Mouse (Mus musculus) spleen, postnatal 4 days (tissue): Measurements from ENCODE around the gene Wnk2.
A peak's percentile ranks its signal among the peaks of the same experiment; 100 is the strongest.

Experiments used
- DNase-seq, 2 experiments: peaks; one replicate each; pipeline ENCODE4 v3.0.0; 2022; ENCODE audit warnings: low spot score in 2 of 2

The Wnk2 gene

DNA sequence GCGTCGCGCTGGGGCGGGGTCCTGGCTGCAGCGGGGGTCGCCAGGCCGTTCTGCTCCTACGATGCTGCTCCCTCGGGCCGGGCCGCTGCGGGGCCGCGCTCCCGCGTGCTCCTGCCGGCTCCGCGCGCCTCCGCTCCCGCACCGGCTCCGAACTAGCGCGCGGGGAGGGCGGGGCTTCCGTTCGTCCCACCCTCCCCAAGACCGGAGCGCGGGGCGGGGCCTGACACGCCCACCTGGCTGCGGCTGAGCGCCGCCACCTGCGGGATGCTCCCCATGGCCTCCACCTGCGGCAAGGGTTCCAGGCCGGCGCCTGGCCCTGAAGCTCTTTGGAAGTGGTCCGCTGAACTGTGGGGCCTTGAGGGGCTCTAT, at the start of gene Wnk2:
Gene Wnk2 (minus strand): TSS at position 157 of the 369 bp plus-strand sequence.
- peak; percentile 61 to 83 for DNase-seq

DNA sequence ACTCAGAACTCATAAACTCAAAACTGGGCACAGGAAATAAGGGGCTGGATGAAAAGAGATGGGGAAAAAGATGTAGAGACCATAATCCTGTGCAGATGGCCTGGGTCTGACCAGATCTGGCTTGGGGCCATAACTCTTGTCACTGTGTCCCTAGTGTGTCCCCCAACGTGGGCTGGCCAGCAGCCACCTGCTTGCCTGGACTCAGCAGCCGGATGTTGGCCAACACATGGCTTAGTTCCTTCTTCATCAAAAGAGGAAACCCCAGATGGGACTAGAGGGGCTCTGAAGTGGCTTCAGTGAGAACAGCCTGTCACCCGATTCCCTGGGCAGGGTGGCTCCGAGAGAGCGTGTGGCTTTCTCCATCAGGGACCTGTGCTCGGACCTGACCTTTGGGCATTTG, 49.0 kb upstream of the Wnk2 start:
- DNase-seq, result peak in 1 of 2 experiments; percentile 39

DNA sequence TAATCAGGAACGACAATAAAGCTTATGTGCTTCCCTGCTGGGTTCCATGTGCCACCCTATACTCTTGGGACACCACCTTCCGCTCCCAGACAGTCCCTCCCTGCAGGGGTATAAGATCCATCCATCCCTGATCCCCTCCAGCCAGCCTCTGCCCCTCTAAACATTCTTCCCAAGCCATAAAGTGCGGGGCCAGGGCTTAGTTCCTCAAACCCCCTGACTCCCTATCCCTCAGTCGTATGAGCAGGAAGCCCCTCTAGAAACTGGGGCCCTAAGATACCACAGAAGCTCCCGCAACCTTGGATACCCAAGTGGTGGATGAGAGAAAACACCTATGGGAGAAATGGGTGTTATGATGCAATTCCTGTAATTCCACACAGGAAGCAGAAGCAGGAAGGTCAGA, 48.4 kb upstream of the Wnk2 start:
- no peak for DNase-seq

DNA sequence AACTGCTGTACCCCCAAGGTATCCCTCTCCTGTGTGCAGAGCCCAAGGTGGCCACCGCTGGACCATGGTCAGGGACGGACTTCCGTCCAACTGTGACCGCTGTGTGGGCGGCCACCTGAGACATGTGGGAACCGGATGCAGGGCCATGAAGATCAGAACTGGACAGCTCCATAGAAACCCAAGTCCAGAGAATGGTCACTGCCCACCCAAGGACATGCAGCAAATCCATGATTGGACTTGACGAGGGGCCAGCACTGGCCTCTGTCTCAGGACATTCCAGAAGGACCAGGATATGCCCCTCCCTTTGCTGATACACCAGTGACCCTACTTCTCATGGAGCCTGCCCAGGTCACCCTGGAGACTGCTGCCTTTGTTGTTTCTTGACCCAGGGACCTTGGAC, 47.8 kb upstream of the Wnk2 start:
- DNase-seq, result no peak

DNA sequence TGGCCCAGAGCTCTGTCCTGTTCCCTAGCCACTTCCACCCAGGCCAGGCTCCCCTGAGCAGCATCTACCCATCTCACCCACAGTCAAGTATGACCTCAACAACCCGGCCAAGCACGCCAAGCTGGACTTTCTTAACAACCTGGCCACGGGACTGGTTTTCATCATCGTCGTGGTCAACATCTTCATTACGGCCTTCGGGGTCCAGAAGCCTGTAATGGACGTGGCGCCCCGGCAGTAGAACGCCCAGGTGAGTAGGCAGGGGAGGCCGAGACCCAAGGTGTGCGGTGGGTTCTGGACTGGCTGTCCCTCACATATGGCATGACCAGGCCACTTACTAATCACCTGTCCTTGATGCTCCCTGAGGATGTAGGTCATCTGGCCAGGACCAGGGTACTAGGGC, 47.0 kb upstream of the Wnk2 start:
- DNase-seq, result no peak

DNA sequence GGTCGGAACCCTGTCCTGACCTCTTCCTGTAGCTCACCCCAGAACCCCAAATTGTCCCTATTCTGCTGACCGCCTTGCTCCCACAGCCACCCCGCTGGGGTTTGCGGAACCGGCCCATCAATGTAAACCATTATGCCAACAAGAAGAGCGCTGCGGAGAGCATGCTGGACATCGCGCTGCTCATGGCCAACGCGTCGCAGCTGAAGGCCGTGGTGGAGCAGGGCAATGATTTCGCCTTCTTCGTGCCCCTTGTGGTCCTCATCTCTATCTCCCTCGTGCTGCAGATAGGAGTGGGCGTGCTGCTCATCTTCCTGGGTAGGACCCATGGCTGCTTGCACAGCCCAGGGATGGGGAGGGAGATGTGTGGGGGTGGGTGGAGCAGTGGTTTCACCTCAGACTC, 45.8 kb upstream of the Wnk2 start:
- DNase-seq, result no peak

DNA sequence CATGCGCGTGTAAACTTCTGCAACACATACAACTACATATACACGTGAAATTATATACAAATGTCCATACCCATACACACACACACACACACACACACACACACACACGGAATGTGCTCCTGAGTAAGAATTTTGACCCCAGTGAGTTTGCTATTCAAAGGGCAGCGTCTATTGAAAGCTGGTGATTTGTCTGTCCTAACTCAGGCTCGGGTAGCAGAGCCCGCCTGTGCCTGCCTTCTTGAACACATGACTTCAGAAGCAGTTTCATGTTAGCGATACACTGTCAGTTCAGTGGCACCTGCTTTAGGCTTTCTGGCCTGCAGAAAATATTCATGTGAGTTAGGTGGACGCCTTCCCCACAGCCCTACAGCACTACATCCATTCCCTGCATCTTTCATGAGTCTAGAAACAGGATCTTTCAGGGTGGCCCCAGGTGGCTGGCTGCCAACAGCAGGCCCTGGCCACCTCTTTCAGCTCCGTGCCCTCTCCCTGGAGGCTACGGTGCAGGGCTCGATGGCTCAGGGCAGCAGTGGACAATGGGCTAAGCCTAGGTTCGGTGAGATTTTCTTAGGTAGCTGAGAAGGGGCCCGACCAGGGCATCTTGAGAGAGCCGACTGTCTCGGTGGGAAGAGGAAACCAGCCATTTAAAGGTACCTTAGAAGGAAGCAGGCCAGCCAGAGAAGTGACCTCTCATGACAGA, 44.5 kb upstream of the Wnk2 start:
- DNase-seq, result no peak

DNA sequence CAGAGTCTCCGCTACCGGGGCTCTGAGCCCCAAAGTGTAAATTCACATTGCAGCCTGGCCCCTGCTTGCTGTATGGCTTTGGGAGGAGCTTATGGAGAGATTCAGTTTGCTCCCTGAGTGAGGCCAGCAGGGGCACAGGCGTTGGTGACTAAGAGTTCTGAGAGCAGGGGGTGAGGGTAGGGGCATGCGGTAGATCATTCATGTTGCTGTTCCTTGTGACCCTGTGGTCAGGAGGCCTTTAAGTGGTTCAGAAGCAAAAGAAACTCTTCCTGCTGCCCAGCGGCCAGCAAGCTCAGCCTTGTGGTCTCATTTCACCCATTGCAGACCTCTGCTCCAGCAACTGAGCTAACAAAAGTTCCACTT, 43.8 kb upstream of the Wnk2 start:
- DNase-seq, result no peak

DNA sequence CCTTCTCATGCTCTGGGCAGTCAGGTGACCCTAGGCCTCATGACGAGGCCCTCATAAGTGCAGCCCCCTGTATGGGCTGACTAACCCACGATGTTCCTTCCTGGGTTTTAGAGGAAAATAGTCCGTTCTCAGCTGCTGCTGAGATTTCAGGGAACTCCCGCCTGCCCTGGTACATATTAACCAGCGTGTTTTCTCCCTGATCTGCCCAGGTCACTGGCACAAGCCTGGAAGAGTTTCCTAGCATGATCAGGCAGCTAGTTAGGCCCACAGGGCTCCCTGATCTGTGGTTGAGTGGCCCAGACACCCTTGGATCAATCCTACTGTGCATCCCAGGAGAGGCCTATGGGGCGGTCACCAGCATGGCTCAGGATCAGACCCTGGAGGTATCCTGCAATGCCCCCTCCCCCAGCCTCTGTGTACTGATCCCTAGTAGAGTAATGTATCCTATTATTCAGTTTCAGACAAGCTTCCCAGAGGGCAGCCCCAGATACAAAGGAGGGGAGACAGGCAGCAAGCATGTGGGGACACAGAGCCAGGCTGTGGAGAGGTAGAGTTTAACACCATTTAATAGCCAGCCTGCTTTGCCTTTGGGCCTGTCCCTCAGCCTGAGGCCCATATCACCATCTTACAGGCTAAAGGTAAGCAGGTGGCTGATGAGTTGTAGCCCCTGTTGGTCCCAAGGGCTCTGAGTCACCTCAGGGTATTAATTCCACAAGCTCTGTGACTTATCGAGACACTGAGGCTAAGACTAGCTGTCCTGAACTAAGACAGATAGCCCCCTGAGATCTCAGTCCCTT, 43.3 kb upstream of the Wnk2 start:
- DNase-seq, result no peak

DNA sequence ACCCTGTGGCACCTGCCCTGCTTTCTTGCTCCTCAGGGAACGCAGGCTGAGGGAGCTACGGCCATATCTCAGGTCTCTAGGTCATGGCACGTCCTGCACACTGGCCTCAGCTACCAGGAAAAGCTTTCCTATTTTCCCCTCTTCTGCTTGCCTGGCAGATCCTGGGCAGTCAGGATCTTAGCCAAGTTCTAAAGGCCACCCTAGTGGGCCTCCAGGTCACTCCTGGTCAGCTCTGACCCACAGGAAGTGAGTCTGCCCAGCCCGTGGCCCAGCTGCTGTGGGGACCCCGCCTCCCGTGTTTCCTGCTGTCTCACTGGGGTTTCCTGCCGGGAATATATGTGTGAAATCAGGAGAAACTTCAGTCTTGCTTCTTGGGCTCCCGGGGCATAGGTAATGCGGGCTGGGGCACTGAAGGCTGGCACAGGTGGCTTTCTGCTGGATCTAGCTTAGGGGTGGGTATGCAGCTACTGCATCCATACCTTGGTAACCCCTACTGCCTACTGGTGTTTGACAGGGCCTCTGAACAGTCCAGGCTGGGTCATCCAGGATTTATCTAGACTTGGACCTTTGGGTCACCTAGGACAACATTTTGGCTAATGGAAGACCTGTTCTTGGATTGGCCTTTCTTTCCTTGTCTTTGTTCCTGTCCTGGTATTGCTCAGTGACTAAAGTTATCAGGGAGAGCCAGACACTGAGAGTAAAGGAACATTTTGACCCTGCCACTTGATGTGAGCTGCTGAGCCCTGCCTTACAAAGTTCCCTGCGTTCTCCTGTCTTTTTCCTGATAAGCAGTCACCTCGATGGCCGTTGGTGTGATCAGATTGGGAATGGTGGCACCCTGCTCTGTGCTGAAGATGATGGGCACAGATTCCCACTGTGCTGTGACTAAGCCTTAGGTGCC, 42.4 kb upstream of the Wnk2 start:
- no peak for DNase-seq

DNA sequence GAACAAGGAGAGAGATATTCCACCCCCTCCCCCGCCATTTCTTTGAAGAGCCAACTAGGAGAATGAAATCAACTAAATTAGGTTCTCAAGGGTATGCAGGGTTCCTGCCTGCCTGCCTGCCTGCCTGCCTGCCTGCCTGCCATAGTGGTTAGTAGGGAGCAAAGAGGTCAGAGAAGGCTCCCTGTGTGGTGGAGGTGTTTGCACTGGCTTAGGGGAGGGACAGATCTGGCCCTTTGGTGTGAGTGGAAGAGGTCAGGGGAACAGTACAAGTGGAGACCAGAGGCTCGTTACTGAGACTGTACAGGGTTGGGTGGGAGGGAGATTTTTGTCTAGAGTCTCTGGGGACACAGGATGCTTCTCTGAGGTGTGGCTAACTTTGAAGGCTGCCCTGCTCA, 41.1 kb upstream of the Wnk2 start:
- DNase-seq, result no peak

DNA sequence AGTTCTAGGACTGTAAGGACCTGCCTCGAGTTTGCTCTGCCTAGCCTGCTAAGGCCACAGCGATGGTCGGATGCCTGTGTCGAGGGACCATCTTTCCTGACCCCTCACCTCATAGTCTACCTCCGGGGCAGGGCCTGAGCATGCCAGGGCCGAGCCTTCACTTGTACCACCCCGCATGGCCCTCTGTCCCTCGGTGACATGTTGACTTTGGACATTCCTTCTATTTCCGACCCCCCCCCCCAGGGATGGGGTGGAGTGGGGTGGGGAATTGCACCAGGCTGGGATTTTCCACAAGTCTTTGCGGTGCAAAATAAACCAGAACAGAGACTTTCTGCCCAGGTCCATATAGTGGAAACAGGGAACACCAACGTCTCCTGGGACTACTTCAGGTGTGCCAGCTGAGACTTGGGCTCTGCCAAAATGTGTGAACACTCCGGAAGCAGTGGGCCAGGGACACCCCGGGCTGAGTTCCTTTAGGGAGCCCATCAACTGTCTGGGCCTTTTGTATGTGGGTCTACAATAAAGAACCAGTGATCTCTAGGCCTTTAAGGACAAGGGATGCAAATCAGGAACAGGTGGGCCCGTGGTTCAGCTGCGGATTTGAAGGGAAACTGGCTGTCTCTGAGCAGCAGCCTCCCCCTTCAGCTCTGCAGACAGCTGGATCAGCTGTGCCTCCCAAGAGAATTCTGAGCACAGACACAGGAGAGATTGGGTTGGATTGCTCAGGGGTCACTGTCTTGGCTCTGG, 40.6 kb upstream of the Wnk2 start:
- no peak for DNase-seq

DNA sequence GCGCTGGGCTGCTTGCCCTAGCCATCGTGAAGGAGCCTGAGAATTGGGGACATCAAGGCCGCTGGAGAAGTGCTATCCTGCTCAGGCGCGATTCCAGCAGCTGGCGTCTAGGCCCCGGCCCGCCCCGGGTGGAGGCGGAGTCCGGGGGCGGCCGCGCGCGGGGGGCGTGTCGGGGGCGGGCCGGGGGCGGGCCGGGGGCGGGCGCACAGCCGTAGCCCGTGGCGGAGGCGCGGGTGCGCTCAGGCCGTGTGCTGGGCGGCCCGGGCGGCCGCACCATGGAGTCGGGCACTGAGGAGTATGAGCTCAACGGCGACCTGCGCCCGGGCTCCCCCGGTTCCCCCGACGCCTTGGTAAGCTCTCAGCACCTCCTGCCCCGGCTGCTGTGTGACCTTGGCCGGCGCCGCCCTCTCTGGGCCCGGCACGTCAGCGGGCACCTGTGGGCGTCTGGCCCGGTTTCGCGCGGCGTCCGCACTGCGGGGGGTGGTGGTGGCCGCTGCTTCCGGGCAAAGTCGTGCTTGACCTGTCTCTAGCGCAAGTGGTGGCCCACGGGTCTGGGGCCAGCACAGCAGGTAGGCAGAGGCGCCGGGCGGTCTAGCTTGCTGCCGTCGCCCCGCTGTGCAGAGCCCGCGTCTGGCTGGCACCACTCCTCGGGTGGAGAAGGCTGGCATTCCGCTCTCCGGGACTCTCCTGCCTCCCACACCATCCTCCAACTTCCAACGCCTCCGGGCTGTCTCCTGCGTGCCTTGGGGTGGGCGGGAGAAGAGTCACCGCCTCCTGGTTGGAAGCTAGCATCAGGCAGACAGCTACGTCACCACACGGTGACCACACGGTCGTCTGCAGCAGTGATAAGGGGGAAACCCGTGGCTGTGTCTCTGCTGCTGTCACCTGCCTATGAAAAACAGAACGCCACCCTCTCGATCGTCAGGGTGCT, 39.7 kb upstream of the Wnk2 start, which contains the start of gene Ninj1:
Gene Ninj1 (plus strand): TSS at position 198 of the 931 bp plus-strand sequence.
- peak; percentile 74 to 91 for DNase-seq

DNA sequence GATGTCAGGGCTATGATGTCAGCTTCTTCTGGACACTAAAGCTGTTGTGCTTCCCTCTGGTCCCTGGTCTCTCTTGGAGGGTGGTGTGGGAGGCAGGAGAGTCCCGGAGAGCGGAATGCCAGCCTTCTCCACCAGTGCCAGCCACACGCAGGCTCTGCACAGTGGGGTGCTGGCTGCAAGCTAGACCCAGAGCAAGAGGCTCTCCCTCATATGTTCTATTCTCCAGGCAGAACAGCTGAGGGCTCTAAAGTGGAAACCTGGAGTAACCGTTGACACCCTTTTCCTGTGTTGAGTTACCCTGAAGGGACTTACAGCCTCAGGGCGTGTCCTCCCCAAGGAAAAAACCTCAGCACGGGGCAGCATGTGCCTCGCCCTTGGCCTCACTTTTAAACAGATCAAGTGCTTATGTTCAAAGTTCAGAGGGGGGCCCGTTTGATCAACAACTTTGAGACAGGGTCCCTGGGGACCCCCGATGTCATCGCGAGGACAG, 39.0 kb upstream of the Wnk2 start:
- DNase-seq, result no peak

DNA sequence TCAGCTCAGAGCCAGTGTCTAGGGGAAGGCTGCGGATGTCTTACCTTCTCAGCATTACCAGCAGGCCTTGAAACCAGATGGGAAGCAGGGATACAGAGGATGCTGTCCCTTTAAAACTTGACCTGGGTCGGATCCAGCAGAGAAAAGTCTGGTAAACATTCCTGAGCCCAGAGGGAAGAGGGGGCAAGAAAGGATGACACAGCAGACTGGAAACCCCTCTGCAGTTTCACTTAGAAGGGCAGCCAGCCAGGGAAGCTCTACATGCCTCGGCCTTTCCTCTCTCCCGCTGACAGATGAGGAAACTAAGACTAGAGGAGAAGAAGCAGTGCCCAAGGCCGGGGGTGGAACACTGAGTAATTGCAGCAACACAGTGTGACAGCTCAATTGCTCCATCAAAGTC, 35.8 kb upstream of the Wnk2 start:
- DNase-seq, result no peak

DNA sequence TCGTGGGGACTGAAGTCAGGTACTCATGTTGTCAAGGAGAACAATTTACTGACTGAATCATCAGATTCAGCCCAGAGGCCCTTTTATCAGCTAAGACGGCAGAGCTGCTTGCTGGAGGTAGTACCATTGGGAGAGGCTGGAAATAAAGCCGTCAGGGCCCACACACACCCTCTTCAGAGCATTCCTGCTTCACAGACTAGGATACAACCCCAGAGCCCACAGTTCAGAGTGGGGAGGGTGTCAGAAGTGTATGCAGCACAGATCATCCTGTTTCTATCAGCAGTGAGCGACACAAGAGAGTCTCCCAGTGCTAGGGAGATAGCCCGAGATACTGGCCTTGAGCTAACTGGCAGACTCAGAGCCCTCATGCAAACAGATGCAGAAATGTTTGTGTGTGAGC, 35.3 kb upstream of the Wnk2 start:
- DNase-seq, result no peak

DNA sequence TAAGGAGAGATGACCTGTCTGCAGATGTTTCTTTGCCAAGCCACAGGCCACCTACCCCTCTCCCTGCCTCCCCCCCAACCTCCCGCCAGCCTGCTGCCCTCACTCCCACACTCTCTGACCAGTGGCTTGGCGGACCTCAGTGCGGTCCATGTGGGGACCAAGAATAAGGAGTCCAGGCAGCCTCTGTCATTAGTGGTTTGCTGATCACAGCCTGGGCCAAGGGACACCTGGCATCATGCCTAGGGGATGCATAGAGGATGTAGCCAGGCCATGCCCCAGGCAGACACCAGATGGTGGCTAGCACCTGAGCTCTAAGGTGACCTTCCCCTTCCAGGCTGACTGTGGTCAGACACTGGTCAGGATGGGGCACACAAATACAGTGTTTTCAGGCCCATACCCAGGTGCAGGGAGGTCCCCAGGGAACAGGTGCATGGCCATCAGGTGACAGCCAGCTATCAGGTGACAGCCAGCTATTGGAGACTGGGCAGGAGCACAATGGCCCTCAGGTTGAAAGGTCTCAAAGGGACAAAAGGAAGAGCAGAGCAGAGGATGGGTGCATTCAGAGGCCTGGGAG, 33.7 kb upstream of the Wnk2 start:
- no peak for DNase-seq

DNA sequence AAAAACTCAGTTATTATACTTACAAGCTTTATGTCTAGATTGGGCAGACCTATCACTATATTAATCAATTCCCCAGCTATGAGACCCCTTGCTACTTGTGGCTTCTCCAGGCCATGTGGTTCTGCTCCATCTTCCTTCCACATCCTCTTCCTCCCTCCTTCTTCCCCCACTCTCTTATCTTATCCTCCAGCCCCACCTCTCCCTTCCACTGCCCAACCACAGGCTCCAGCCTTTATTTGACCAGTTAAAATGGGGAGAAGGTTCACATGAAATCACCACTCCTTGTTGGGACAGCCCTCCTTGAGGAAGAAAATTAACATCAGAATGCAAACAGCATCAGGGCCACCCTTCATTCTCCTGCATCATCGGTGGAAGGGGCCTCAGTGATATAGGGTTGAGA, 32.9 kb upstream of the Wnk2 start:
- DNase-seq, result no peak

DNA sequence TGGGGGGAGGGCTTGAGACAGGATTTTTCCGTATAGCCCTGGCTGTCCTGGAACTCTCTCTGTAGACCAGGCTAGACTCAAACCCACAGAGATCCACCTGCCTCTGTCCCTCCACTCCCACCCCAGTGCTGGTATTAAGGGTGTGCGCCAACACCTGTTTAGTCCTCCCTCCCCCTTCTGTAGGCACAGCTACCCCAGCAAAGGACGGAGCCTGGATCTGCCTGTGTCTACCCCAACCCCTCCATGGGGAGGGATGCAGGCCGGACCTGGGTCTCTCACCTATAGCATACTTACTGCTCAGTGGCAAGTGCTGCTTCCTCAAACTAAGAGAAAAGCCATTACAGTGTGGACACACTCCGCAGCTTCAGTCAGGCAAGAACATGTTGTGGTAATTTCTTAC, 32.5 kb upstream of the Wnk2 start:
- no peak for DNase-seq
